Mouse (Mus musculus) spleen, embryonic (tissue): ENCODE data around the gene Fam83f.

Experiments
- CTCF ChIA-PET: fragments of 350-600 bp; sonication (Branson Sonifier 250); formaldehyde crosslinking; loops from one replicate; lab custom pipeline; 2022; lab: Charles Lee

The Fam83f gene

DNA sequence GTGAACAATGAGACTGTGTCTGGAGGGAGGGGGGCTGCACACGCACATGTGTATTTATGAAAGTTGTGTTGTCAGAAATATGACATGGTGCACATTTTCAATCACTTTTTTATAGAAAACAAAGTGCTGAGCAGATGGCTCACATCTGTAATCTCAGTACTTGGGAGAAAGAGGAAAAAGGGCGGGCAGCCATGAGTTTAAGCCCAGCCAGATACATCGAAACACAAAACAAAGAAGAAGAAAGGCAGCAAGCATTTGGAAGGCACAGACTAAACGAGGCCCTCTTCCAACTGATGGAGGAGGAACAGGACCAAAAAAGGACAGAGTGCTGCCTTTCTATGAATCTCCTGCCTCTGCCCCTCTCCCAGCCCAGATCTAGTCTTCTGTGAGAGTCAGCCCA, 10.7 kb upstream of the Fam83f start:
- CTCF ChIA-PET = interaction anchor here (0.5 to 0.6 kb wide), 2 partner anchors 361 to 377 kb away, joined by 3 read pairs; no protein-coding TSS in a partner anchor

- CTCF ChIA-PET = no interaction called here
Measured at GRCm38 (mm10) chr15:80664444-80664843, 7.2 kb upstream of the Fam83f start.

GRCm38 (mm10) chr15:80672810-80673209, 1.2 kb downstream of the Fam83f start:
- CTCF ChIA-PET = interaction anchor here (0.6 kb wide), 1 partner anchor 58 kb away, joined by 4 read pairs; no protein-coding TSS in a partner anchor

DNA sequence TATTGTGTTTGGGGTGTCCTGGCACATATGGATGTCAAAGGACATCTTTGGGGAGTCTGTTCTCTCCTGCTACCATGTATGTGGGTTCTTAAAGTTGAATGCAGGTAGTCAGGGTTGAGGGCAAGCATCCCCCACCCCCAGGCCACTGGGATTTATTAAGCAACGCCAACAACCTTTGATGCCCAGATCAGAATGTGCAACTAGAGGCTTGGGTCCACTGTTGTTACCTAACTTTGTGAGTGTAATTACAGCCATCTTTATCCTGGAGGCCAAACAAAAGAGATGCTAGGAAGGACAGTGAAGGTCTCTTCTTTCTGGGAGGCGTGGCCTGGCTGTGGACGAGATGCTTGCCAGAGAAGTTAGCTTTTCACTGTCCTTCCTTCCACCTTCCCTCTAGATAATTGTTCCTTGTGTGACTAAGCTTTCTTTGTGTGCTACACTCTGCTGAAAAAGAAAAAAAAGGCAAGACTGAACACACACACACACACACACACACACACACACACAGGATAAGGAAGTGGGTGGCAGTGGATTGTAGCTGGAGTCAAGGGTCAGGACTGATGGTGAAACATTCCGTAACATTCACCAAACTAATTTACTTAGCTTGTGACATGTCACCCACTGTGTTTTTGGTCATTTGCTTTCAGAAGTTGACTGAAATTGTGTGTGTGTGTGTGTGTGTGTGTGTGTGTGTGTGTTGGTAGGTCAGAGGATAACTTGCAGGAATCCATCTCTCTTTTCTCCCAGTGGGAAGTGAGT, 1.9 kb downstream of the Fam83f start:
- CTCF ChIA-PET = interaction anchor here (0.6 kb wide), 1 partner anchor 59 kb away, joined by 4 read pairs; no protein-coding TSS in a partner anchor

DNA sequence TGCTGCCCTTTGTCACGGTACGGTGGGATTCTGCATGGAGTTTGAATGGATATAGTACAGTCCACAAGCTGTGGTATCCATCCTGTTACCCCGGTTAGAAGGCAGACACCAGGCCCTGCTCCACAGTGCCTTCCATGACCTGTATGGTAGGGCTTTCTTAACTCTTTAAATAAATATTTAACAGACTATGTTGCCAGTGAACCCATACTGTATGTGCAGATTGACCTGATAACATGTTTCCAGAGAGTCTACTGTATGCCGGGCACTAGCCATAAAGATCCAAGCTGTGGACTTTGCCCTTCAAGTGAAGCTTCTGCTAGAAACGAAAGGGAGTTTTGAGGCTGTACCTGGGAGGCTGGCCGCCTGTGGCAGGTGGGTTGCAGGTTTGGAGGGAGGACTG, 3.1 kb downstream of the Fam83f start:
- CTCF ChIA-PET = interaction anchor here (0.6 kb wide), 2 partner anchors 52 to 139 kb away, joined by 4 to 9 read pairs; no protein-coding TSS in a partner anchor

DNA sequence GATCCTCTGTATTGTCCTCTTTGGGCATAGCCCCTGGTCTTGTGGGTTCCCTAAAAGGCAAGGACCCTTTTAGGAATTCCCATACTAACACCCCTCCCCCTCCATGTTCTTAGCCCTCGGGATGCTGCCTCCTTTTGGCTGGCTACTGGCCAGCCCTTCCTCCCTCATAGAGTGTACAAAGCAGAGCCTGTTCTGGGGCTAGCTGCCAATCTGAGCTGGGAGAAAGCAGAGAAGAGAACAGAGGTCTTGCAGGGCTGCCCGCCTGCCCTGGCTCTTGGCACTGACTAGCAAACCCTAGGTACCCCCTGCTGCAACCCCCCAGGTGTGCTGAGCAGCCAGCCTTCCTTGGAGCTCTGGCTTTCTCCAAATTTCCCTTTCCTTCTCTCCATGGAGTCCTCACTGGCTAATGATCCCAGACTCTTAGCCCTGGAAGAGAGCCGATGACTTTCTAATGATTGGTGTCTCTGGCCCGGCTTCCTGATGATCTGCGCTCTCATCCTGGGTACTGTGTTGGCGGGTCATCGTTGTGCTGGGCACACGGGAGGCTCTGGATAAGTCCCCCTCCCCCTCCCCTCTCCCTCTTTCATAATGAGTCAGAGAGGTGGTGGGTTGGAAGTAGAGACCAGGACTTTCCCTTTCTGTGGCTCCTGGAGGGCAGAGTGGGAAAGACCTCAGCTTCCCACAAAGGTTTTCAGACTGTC, 8.0 kb downstream of the Fam83f start:
- CTCF ChIA-PET = no interaction called here

- CTCF ChIA-PET = no interaction called here
Measured at GRCm38 (mm10) chr15:80680347-80681030, 8.8 kb downstream of the Fam83f start.

DNA sequence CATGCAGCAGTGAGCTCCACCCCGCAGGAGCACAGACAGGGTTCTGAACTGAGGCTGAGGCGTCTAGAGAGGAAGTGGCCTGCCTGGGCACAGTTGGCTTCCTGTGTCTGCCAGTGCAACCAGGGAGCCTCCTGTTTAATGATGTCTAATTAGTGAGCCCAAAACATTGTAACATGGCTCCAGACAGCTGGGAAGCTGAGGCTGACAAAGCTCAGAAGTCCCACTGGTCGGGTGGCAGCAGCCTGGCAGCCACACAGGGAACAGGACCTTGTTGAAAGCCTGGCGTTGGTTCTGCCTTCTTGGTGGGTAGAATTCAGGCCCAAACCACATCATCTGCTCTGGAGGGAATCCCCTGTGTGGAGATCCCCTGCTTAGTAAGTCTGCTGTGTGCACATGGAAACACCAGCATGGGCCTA, 9.8 kb downstream of the Fam83f start:
- CTCF ChIA-PET = no interaction called here

DNA sequence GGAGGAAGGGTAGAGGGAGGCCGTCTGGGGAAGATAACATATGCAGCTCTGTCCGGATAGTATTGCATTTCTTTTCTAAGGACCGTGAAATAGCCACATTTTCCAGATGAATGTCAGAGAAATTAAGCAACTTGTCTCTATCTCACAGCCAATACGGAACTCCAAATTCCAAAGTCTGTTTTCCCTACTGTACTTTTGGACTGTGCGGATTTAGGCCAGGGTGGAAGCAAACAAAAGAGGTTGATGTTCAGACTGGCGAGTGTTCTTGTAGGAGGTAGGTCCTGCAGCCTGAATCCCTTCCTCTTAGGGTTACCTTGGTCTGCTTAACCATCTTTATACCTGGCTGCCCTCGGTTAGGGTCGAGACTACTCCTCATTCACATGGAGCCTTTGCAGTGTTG, 10.7 kb downstream of the Fam83f start:
- CTCF ChIA-PET = interaction anchor here (2.1 kb wide), 1 partner anchor 12 kb away, joined by 6 read pairs; no protein-coding TSS in a partner anchor

GRCm38 (mm10) chr15:80683151-80683550, 11.5 kb downstream of the Fam83f start:
- CTCF ChIA-PET = interaction anchor here (2.1 kb wide), 1 partner anchor 11 kb away, joined by 6 read pairs; no protein-coding TSS in a partner anchor

- CTCF ChIA-PET = interaction anchor here (2.1 kb wide), 1 partner anchor 10 kb away, joined by 6 read pairs; no protein-coding TSS in a partner anchor
Measured at GRCm38 (mm10) chr15:80683990-80684389, 12.3 kb downstream of the Fam83f start.

DNA sequence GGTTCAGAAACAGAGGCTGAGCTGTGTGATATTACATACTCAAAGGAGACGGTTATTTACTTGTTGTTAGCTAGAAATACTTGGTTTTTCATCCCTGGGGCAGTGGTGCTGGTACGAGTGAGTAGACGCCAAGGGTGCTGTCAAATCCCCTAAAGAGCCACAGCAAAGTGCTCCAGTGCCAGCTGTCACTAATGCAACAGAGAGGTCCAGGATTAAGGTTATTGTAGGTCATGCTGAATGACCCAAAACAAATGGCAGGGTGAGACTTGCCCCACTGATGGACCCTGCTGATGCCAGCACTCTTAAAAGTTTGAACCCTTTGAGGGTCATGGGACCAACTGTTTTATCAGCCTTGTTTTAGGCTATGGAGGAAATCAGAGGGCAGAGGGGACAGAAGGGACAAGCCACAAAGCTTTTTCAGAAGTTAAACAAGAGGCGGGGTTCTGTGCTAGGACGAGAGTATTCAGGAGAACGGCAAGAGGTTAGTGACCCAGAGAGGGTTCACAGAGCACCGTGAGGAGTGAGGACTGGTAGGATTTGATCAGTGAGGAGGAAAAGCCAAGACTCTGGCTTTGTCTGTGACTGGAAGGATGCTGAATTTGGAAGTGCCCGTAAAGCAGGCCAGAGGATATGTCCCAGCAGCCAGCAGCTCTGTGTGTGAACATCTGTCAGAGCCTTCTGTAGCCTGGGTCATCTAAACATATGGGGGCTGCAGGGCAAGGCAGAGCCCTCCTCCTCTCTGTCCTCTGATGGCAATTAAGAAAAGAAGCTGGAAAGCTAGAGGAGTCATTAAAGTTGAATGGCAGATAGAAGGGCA, 13.3 kb downstream of the Fam83f start:
- CTCF ChIA-PET = interaction anchor here (0.6 to 2.1 kb wide), 2 partner anchors 9 to 53 kb away, joined by 3 to 6 read pairs; no protein-coding TSS in a partner anchor

- CTCF ChIA-PET = interaction anchor here (0.6 kb wide), 1 partner anchor 54 kb away, joined by 3 read pairs; no protein-coding TSS in a partner anchor
Measured at GRCm38 (mm10) chr15:80685603-80685895, 13.9 kb downstream of the Fam83f start.

GRCm38 (mm10) chr15:80688536-80688935, 16.9 kb downstream of the Fam83f start:
- CTCF ChIA-PET = no interaction called here

DNA sequence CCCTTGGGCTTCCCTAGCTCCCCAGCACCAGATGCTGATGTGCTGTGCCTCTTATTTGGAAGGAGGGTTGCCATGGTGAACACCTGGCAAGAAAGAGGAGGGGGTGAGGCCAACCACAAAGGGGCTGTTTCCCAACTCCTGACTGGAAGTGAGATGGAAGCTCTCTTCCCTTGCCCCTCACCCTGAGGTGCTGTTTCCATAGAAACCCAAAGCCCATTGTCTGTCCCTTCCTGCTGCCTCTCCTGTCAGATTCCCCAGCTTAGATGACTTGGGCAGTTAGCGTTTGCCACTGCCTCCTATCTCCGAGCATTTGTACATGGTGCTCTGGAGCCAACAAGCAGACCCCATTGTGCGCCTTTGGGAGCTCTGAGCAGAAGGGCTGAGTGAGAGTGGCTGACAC, 21.8 kb downstream of the Fam83f start:
- CTCF ChIA-PET = interaction anchor here (0.5 to 2.2 kb wide), 7 partner anchors 10 to 845 kb away, joined by 3 to 6 read pairs (median 4); no protein-coding TSS in a partner anchor

DNA sequence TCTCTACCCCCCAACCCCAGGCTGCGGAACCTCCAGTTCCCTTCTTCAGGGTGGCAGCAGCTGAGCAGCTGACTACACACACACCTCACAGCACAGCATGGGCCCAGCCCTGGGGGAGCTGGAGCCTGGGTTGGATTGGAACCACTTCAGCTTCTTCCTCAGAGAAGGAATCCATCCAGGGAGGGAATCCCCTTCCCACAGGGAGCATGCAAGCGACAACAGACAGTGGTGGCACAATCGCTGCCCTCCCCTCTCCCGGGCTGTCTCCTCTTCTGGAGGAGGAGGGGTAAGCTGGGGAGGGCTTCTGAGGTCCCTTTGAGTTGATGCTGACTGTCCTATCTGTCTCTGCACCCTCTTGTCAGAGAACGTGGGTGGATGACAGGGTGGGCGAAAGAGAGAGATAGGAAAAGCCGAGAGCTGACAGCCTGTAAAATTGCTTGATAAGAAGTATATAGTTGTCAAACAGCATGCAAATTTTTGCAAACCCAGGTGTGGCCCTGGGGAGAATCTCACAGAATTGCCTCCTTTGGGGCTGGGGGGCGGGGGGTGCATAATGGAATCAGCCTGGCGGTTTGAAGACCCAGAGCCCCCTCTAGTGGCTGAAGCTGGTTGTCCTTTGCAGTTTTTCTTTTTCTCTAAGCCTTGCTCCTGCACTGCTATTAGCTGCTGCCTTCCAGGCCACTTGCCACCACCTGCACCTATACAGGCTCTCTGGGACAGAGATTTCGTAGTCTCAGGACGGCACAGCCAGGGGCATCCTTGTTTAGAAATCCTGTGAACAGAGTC, 22.7 kb downstream of the Fam83f start:
- CTCF ChIA-PET = interaction anchor here (0.6 to 2.2 kb wide), 9 partner anchors 11 to 844 kb away, joined by 3 to 8 read pairs (median 6); no protein-coding TSS in a partner anchor

- CTCF ChIA-PET = interaction anchor here (0.6 to 1.2 kb wide), 2 partner anchors 113 to 484 kb away, joined by 3 read pairs; no protein-coding TSS in a partner anchor
Measured at GRCm38 (mm10) chr15:80697564-80697963, 25.9 kb downstream of the Fam83f start.

DNA sequence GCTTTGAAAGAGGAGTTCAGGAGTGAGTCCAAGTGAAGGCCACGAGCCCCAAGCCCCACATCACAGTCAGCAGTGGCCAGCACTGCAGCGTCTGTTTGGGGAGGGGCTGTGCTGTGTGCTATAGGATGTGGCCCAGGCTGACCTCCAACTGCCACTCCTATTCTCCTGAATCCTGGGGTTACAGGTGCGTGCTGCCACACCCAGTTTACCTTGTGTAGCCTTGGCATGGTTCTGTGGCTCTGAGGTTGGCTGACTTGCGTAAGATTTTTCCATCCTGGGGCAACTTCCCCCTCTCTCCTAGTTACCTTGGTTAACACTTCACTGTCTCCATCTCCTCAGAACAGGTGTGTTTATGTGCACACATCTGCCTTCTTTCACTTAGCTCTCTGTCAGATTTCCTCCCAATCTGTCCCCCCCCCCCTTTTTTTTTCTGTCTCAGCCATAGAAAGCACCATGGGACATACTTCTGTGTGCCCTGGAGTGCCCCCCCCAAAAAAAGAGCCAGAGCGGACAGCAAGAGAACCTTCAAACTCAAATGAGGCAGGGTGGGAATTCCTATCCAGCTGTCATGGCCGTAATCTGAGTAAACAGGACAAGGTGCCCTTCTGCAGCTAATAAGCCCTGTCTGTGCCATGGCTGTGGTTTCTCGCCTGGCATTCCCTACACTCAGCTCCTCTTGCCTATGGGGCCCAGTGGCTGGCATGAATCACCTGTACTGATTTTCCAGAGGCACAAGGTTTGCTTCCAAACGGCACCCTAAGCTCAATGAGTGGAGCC, 30.0 kb downstream of the Fam83f start:
- CTCF ChIA-PET = interaction anchor here (0.7 kb wide), 1 partner anchor 67 kb away, joined by 5 read pairs; no protein-coding TSS in a partner anchor

GRCm38 (mm10) chr15:80702910-80703309, 31.3 kb downstream of the Fam83f start:
- CTCF ChIA-PET = no interaction called here
